In genomic region chr1:179279116-179279515, GRCm38 (mm10) we compare ENCODE assay signal across 18 mouse cellular contexts.
A peak's percentile ranks its signal among the peaks of the same experiment; 100 is the strongest.
DNase-seq lines count a peak whose midpoint lies in the region; ATAC-seq lines count a peak whose summit lies in the region.
"Had no signal": no experiment of that assay in that cellular context is flagged by ENCODE, and none has a peak within 500 bp of the region (broad histone marks: within the 10 kb centered on the region; RNA-seq: fewer than 3 reads in every experiment).

No protein-coding gene starts in this region.

- no peak overlapping the region for H3K27ac ChIP-seq in kidney, embryonic 14.5 days (ENCODE audit: low read depth, low read length)
- H3K27ac ChIP-seq in kidney, embryonic 16.5 days (ENCODE audit: low read length) = 0 out of 2 replicates have a peak overlapping the region, but pooled peaks have one; percentile 37
- H3K27ac ChIP-seq: embryonic facial prominence, embryonic 10.5 days; forebrain, embryonic 15.5 days; heart, embryonic 13.5 days; hindbrain, embryonic 15.5 days had no signal

- H3K9ac ChIP-seq in kidney, embryonic 14.5 days (ENCODE audit: low read depth, low read length) = no peak overlapping the region
- no peak overlapping the region for H3K9ac ChIP-seq in kidney, embryonic 16.5 days (replicated peaks; ENCODE audit: low read length)
- H3K9ac ChIP-seq: forebrain, embryonic 15.5 days; heart, embryonic 13.5 days; hindbrain, embryonic 15.5 days had no signal

- no peak for ATAC-seq in kidney, embryonic 14.5 days (ENCODE audit: low FRiP score, low TSS enrichment)
- ATAC-seq in kidney, embryonic 16.5 days (ENCODE audit: low FRiP score, low TSS enrichment) = no peak
- ATAC-seq: forebrain, embryonic 15.5 days had no signal

- no peak overlapping the region for H3K4me2 ChIP-seq in kidney, embryonic 14.5 days (replicated peaks; ENCODE audit: low read depth, low read length)
- no peak overlapping the region for H3K4me2 ChIP-seq in kidney, embryonic 16.5 days (replicated peaks; ENCODE audit: low read depth, low read length)
- H3K4me2 ChIP-seq: forebrain, embryonic 15.5 days; heart, embryonic 13.5 days; hindbrain, embryonic 15.5 days had no signal

- no peaks in the 10 kb centered on the region for H3K4me1 ChIP-seq in kidney, embryonic 14.5 days (ENCODE audit: control insufficient read depth, insufficient read depth, low read length)
- peaks cover 4% of the 10 kb centered on the region; the same call in 1 of the 2 replicates for H3K4me1 ChIP-seq in kidney, embryonic 16.5 days (ENCODE audit: insufficient read depth, low read length)
- H3K4me1 ChIP-seq: embryonic facial prominence, embryonic 10.5 days; forebrain, embryonic 15.5 days had no signal

- H3K9me3 ChIP-seq in kidney, embryonic 14.5 days (ENCODE audit: control insufficient read depth, low read length) = no peaks in the 10 kb centered on the region
- H3K9me3 ChIP-seq in kidney, embryonic 16.5 days (ENCODE audit: low read length) = no peaks in the 10 kb centered on the region
- H3K9me3 ChIP-seq: embryonic facial prominence, embryonic 10.5 days; forebrain, embryonic 15.5 days; heart, embryonic 13.5 days; hindbrain, embryonic 15.5 days had no signal

- H3K27me3 ChIP-seq in kidney, embryonic 14.5 days (ENCODE audit: control insufficient read depth, insufficient read depth, low read length) = no peaks in the 10 kb centered on the region
- H3K27me3 ChIP-seq in kidney, embryonic 16.5 days (ENCODE audit: insufficient read depth, low read length) = no peaks in the 10 kb centered on the region
- H3K27me3 ChIP-seq: CH12.LX; forebrain, embryonic 15.5 days; heart, embryonic 13.5 days; hindbrain, embryonic 15.5 days had no signal

- DNase-seq in kidney, adult 18-20 months = peak; percentile 11
- DNase-seq in kidney, adult 8-10 months = peak; percentile 43 to 54
- DNase-seq in frontal cortex, postnatal 36 days (ENCODE audit: low spot score in 2 of 2) = no peak
- DNase-seq in MN1 (ENCODE audit: low spot score) = no peak
- DNase-seq: adrenal gland, adult 2 months; adrenal gland, postnatal 25 days; cerebellum, adult 18-20 months; cerebellum, adult 9-11 months; gastrocnemius, postnatal 14 days; heart, postnatal 36 days had no signal

- no peaks in the 10 kb centered on the region for H3K36me3 ChIP-seq in kidney, embryonic 14.5 days (ENCODE audit: control insufficient read depth, insufficient read depth, low read length)
- H3K36me3 ChIP-seq in kidney, embryonic 16.5 days (ENCODE audit: insufficient read depth, low read length) = no peaks in the 10 kb centered on the region
- H3K36me3 ChIP-seq: embryonic facial prominence, embryonic 10.5 days; forebrain, embryonic 15.5 days; heart, embryonic 13.5 days; hindbrain, embryonic 15.5 days had no signal

- no peak overlapping the region for H3K4me3 ChIP-seq in kidney, embryonic 14.5 days (ENCODE audit: low read length)
- H3K4me3 ChIP-seq in kidney, embryonic 16.5 days (ENCODE audit: low read length) = no peak overlapping the region
- H3K4me3 ChIP-seq: embryonic facial prominence, embryonic 10.5 days; erythroblast, embryonic 14.5 days; forebrain, embryonic 15.5 days; heart, embryonic 13.5 days; hindbrain, embryonic 15.5 days had no signal

- 93% methylated on average over 4 of the region's 4 CpGs for WGBS in kidney, embryonic 14.5 days
- 87% methylated on average over 4 of the region's 4 CpGs for WGBS in kidney, embryonic 16.5 days

Comparison
In these comparisons a context has a peak if more than half of its experiments do, and no peak if none do; other contexts are left out.
1. DNase-seq: peak in kidney, adult 18-20 months (single experiment) and kidney, adult 8-10 months (2 of 2); none in frontal cortex, postnatal 36 days (0 of 2) and MN1 (single experiment).